Mouse (Mus musculus) layer of hippocampus, postnatal 36 days (tissue): ENCODE measurements around the gene S100pbp. TPM values are rescaled to one million over a fixed set of nuclear protein-coding genes. Genes with fewer than 3 reads are reported as not detected.

Experiments used
- total RNA-seq, 2 experiments: library from RNA; stranded (reverse); gene quantifications; 2 replicates each; pipeline ENCODE4 v1.2.3; 2021

S100pbp gene
- total RNA-seq, 2 experiments from 2014 or later = 31.8 to 34.8 TPM

Other genes with a start within 250 kb of the S100pbp start
- gene Azin2, start 227.3 kb downstream of the S100pbp start, total RNA-seq = 10 to 100 TPM; 38.7 to 39.5 TPM
- gene Ak2, start 197.8 kb downstream of the S100pbp start, total RNA-seq = 10 to 100 TPM; 26.3 to 26.9 TPM
- 10 to 100 TPM; 40.7 to 45.9 TPM for gene Rnf19b, start 131.5 kb downstream of the S100pbp start, total RNA-seq
- gene Tmem54, start 84.2 kb downstream of the S100pbp start, total RNA-seq = not detected
- 1,000 to 10,000 TPM; 2,384 to 2,720 TPM for gene Hpca, start 67.7 kb downstream of the S100pbp start, total RNA-seq
- 10 to 100 TPM; 76.2 to 78.0 TPM for gene Fndc5, start 52.7 kb downstream of the S100pbp start, total RNA-seq
- 10 to 100 TPM; 84.4 to 95.9 TPM for gene Yars, start within 50 bp of the S100pbp start, total RNA-seq
- 1 to 10 TPM; 5.8 TPM for gene C77080, start 71.7 kb upstream of the S100pbp start, total RNA-seq
- gene Sync, start 97.9 kb upstream of the S100pbp start, total RNA-seq = 1 to 10 TPM in 1 of 2 experiments, under 1 TPM in 1; 0.56 to 1.1 TPM
- gene Rbbp4, start 145.6 kb upstream of the S100pbp start, total RNA-seq = 100 to 1,000 TPM; 123 to 129 TPM
- 10 to 100 TPM; 29.4 to 35.8 TPM for gene Zbtb8os, start 146.0 kb upstream of the S100pbp start, total RNA-seq
- 1 to 10 TPM; 3.0 to 4.1 TPM for gene Zbtb8a, start 188.4 kb upstream of the S100pbp start, total RNA-seq